Mouse (Mus musculus) G1E (cell line): ENCODE measurements around the gene Clcn5.

ENCODE experiments used
- CTCF ChIP-seq: IDR thresholded peaks from 2 replicates; pipeline ENCODE4 v1.5.1; 2012; ENCODE audit warnings: low read depth, low read length, inconsistent platforms, mixed read lengths
- GATA1 ChIP-seq: IDR thresholded peaks from 2 replicates; pipeline ENCODE4 v1.6.1; 2012; ENCODE audit warnings: borderline replicate concordance, low read length, inconsistent platforms, mixed read lengths
- GATA2 ChIP-seq: IDR thresholded peaks from 2 replicates; pipeline ENCODE4 v1.6.1; 2012; ENCODE audit warnings: low read depth, low read length, inconsistent platforms, borderline replicate concordance
- TAL1 ChIP-seq: conservative IDR thresholded peaks from 2 replicates; pipeline ENCODE4 v1.6.1; 2012; ENCODE audit warnings: low read depth, low read length, inconsistent platforms, mixed read lengths

GRCm38 (mm10) chrX:7315115-7315514 is 4.0 kb downstream of the Clcn5 start:
- TF ChIP-seq TAL1 = no peak
- TF ChIP-seq CTCF = no peak
- TF ChIP-seq GATA1 = no peak
- no peak for TF ChIP-seq GATA2
